Mouse (Mus musculus) forebrain, embryonic 12.5 days (tissue): ENCODE data around the gene Frmd4a. TPM values are rescaled to one million over a fixed set of nuclear protein-coding genes. Genes with fewer than 3 reads are reported as not detected.

Experiments used
- ATAC-seq: fragments of 200-750 bp; cut with Nextera tagmentation; 2 replicates; pipeline ENCODE4 v1.8.0; 2017; ENCODE audit warnings: moderate TSS enrichment; ENCODE audit not compliant: low FRiP score
- H3K27ac ChIP-seq: fragments of 300-500 bp; sonication (generic); 2 replicates; pipeline ENCODE4 v1.5.1; 2016; ENCODE audit warnings: mild to moderate bottlenecking
- H3K27me3 ChIP-seq: fragments of 300-500 bp; sonication (generic); 2 replicates; pipeline ENCODE4 v1.6.1; 2016; ENCODE audit warnings: mild to moderate bottlenecking
- H3K36me3 ChIP-seq: fragments of 300-500 bp; sonication (generic); replicated peaks from 2 replicates; pipeline ENCODE4 v1.6.1; 2016; ENCODE audit warnings: mild to moderate bottlenecking
- H3K4me1 ChIP-seq: fragments of 300-500 bp; sonication (generic); 2 replicates; pipeline ENCODE4 v1.6.1; 2016
- H3K4me2 ChIP-seq: fragments of 300-500 bp; sonication (generic); 2 replicates; pipeline ENCODE4 v1.6.1; 2016; ENCODE audit warnings: mild to moderate bottlenecking, moderate library complexity
- H3K4me3 ChIP-seq: fragments of 300-500 bp; sonication (generic); replicated peaks from 2 replicates; pipeline ENCODE4 v1.5.1; 2016; ENCODE audit warnings: mild to moderate bottlenecking
- H3K9ac ChIP-seq: fragments of 300-500 bp; sonication (generic); 2 replicates; pipeline ENCODE4 v1.6.1; 2016; ENCODE audit warnings: mild to moderate bottlenecking
- H3K9me3 ChIP-seq: fragments of 300-500 bp; sonication (generic); 2 replicates; pipeline ENCODE4 v1.6.1; 2016
- WGBS: fragments of 180-500 bp; shearing (Covaris S2); methylation state at CpG from one replicate; pipeline ENCODE4 v1.1.7; 2016; 5-methylcytosine and 5-hydroxymethylcytosine counted together
- polyA plus RNA-seq: library from polyadenylated mRNA; unstranded; fragments of >200 nt; fragmentation: Nextera tagmentation; extraction: Ambion mirVana; gene quantifications from 2 replicates; pipeline ENCODE4 v1.2.1, GENCODE M21; 2016

Frmd4a gene
- polyA plus RNA-seq, 1 experiment from 2014 or later, result 51.3 TPM

- Histone ChIP-seq H3K9ac (no peak overlapping the region), H3K36me3 (peaks cover 95% of the 10 kb centered on the region), H3K27ac (no peak overlapping the region), H3K4me1 (no peaks in the 10 kb centered on the region), H3K9me3 (no peaks in the 10 kb centered on the region), H3K27me3 (no peaks in the 10 kb centered on the region), H3K4me2 (no peak overlapping the region), H3K4me3 (no peak overlapping the region)
- no peak for ATAC-seq
- WGBS, result 91% methylated on average over 7 of the region's 7 CpGs
These were observed 558.5 kb downstream of the Frmd4a start for GRCm38 (mm10) chr2:4575975-4576374.

DNA sequence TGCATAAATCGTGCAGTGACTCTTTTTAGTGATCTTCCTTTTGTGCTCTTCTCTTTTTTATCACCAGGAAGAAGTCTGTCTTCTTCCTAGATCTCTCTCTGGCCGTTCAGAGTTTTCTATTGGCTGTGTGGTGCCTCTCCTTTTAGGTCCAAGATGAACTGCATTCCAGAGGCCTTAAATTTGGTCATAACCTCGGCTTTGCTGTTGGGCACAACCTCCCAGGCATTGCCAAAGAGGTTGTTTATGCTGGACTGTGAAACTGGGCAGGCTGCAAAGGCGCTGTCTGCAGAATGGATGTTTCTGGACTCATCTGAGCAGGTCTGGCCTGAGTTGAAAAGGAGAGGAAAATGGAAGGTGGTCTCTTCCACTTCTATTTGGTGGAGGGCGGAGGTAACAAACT is 560.8 kb downstream of the Frmd4a start:
- Histone ChIP-seq H3K4me2 (no peak overlapping the region), H3K4me3 (no peak overlapping the region), H3K36me3 (peaks cover 89% of the 10 kb centered on the region), H3K27me3 (no peaks in the 10 kb centered on the region), H3K4me1 (no peaks in the 10 kb centered on the region), H3K9ac (no peak overlapping the region), H3K9me3 (no peaks in the 10 kb centered on the region), H3K27ac (no peak overlapping the region)
- no peak for ATAC-seq
- WGBS, result 91% methylated on average over 5 of the region's 5 CpGs

DNA sequence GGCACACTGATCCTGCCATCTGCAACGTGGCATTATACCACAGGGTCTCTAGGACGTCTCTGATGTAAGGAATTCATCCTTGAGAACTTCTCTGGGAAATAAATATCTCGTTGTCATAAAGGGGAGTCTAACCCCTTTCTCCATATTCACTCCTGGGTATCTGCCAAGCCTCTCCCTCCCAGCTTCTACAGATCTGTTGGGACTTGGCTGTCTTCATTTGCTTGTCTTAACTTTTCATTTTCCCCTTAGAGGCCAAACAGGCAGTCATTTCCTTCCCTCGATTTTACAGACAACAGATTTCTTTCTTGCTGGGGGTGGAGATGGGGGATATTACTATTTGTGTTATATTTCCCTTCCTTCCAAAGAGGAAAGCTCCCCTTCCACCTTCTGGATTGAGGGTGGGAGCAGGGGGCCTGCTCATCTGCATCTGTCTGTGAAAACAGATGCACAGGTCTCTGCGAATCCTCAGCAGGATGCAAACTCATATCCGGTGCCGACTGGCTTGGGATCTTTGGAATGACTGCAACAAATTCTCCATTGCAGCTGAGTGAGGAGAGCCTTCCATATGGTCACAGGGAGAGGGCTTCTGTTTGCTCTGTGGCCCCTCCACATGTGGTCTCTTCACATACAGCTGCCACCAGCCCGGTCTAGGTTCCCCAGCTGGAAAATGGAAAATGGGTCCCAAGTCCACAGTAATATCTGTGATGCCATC is 562.0 kb downstream of the Frmd4a start:
- Histone ChIP-seq H3K4me3 (no peak overlapping the region), H3K9me3 (no peaks in the 10 kb centered on the region), H3K4me2 (no peak overlapping the region), H3K4me1 (no peaks in the 10 kb centered on the region), H3K36me3 (peaks cover 77% of the 10 kb centered on the region), H3K27me3 (no peaks in the 10 kb centered on the region), H3K9ac (no peak overlapping the region), H3K27ac (no peak overlapping the region)
- ATAC-seq, result no peak
- 93% methylated on average over 8 of the region's 8 CpGs for WGBS

DNA sequence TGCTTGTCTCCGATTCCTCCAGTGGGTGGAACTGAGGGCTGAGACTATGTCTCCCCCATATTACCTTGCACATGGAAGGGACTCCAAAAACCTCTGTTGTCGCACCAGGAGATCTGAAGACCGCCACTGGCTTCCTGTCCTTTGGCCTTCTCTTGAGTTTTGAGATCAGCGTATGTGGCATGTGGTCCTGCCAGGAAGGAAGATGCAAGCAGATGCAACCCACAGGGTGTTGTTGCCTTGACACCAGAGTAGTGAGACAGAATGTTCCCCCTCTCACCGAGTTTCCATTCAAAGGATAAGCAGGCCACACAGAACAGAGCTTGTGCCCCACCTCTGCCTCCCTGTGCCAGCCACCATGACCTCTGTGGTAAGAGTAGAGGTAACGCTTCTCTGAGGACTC is 563.1 kb downstream of the Frmd4a start:
- no peaks in the 10 kb centered on the region for H3K4me1 ChIP-seq
- no peaks in the 10 kb centered on the region for H3K27me3 ChIP-seq
- H3K27ac ChIP-seq, result no peak overlapping the region
- no peaks in the 10 kb centered on the region for H3K9me3 ChIP-seq
- ATAC-seq, result no peak
- 83% methylated on average over 6 of the region's 6 CpGs for WGBS
- peaks cover 65% of the 10 kb centered on the region for H3K36me3 ChIP-seq
- H3K4me2 ChIP-seq, result no peak overlapping the region
- no peak overlapping the region for H3K9ac ChIP-seq
- H3K4me3 ChIP-seq, result no peak overlapping the region

GRCm38 (mm10) chr2:4582930-4583329 is 565.4 kb downstream of the Frmd4a start:
- Histone ChIP-seq H3K9me3 (no peaks in the 10 kb centered on the region), H3K36me3 (peaks cover 63% of the 10 kb centered on the region), H3K9ac (no peak overlapping the region), H3K27me3 (no peaks in the 10 kb centered on the region), H3K27ac (no peak overlapping the region), H3K4me2 (no peak overlapping the region), H3K4me3 (no peak overlapping the region), H3K4me1 (peaks cover 5% of the 10 kb centered on the region; the same call in 1 of the 2 replicates)
- WGBS, result 84% methylated on average over 2 of the region's 2 CpGs
- no peak for ATAC-seq

DNA sequence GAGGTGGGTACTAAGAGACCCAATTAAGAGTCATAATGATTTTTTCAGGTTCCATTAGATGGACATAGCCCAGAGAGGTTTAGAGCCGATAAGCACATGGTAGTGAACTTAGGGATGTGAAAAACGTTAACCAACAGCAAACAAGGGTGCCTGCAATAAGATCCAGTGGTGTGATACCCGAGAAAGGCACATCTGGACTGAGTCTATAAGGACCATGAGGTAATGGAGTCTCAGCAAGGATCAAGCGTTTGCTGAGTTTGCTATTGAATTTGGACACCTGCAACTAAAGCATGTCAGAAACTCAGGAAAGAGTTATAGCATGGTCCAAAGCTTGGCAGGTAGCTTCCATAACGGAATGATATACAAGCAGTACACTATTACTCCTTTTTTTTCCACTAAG is 566.7 kb downstream of the Frmd4a start:
- peaks cover 66% of the 10 kb centered on the region for H3K36me3 ChIP-seq

DNA sequence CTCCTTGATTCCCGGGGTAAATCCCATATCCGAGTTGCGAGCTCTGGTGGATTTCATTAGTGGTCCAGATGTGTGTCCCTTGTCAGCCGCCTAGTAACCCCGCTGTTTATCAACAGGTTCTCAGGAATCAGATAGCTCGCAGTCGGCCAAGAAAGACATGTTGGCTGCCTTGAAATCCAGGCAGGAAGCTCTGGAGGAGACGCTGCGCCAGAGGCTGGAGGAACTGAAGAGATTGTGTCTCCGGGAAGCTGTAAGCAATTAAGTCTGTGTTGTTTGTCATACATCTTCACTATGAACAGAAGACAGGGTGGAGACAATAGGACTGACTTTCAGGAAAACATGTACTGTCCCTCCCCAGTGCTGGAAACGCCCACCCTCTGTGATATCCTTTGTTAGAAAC is 568.7 kb downstream of the Frmd4a start:
- no peak overlapping the region for H3K27ac ChIP-seq
- H3K27me3 ChIP-seq, result no peaks in the 10 kb centered on the region
- H3K36me3 ChIP-seq, result peaks cover 63% of the 10 kb centered on the region
- peaks cover 5% of the 10 kb centered on the region; the same call in 1 of the 2 replicates for H3K4me1 ChIP-seq
- ATAC-seq, result no peak
- 80% methylated on average over 11 of the region's 11 CpGs for WGBS
- H3K9ac ChIP-seq, result no peak overlapping the region
- no peaks in the 10 kb centered on the region for H3K9me3 ChIP-seq
- H3K4me2 ChIP-seq, result no peak overlapping the region
- H3K4me3 ChIP-seq, result no peak overlapping the region

More for the DNA sequence above, 566.7 kb downstream of the Frmd4a start:
- ATAC-seq, result no peak
- H3K27ac ChIP-seq, result no peak overlapping the region
- no peaks in the 10 kb centered on the region for H3K27me3 ChIP-seq
- peaks cover 5% of the 10 kb centered on the region; the same call in 1 of the 2 replicates for H3K4me1 ChIP-seq
- WGBS, result 77% methylated on average over 5 of the region's 5 CpGs
- H3K9ac ChIP-seq, result no peak overlapping the region
- H3K4me3 ChIP-seq, result no peak overlapping the region
- no peaks in the 10 kb centered on the region for H3K9me3 ChIP-seq
- no peak overlapping the region for H3K4me2 ChIP-seq

DNA sequence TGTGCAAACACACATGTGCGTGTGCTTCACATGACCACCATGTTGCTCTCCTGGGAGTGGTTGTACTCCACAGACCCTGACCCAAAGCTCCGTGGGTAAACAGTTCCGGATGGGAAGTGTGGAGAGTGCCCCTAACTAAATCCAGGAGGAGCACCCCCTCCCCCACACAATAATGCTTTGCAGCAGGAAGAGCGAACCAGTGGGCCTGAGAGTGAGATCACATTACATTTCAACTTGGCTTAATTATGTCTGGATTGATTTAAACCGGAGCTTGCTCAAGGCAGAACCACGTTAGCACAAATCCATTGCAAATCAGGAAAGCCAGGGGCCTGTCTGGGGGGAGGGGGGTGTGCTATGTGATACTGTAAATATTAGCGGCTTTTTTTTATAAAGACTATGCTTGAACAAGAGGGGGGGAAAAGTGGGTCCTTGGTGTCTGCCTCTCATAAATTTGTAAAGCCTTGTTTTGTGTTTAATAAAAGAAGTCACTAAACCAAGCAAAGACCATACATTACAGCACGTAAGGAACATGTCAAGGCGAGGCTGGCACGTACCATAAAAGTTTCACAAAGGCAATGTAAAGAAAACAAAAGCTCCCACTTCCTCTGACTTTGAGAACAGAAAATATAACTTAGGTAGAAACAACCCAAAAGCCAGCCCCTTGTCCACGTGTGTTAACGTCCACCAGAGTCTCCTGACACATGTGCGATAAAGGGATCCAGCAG is 570.3 kb downstream of the Frmd4a start:
- no peak for ATAC-seq
- H3K27ac ChIP-seq, result no peak overlapping the region

GRCm38 (mm10) chr2:4591647-4592046 is 574.1 kb downstream of the Frmd4a start:
- H3K27ac ChIP-seq, result no peak overlapping the region
- no peaks in the 10 kb centered on the region for H3K27me3 ChIP-seq
- H3K4me1 ChIP-seq, result peaks cover 5% of the 10 kb centered on the region; the same call in 1 of the 2 replicates
- no peak for ATAC-seq
- H3K36me3 ChIP-seq, result peaks cover 94% of the 10 kb centered on the region
- H3K9ac ChIP-seq, result no peak overlapping the region
- WGBS, result 85% methylated on average over 3 of the region's 3 CpGs
- no peak overlapping the region for H3K4me3 ChIP-seq
- no peak overlapping the region for H3K4me2 ChIP-seq
- H3K9me3 ChIP-seq, result no peaks in the 10 kb centered on the region

More for the DNA sequence above, 570.3 kb downstream of the Frmd4a start:
- Histone ChIP-seq H3K9ac (no peak overlapping the region), H3K9me3 (no peaks in the 10 kb centered on the region), H3K27me3 (no peaks in the 10 kb centered on the region), H3K4me3 (no peak overlapping the region), H3K4me2 (no peak overlapping the region), H3K4me1 (peaks cover 5% of the 10 kb centered on the region; the same call in 1 of the 2 replicates), H3K36me3 (peaks cover 67% of the 10 kb centered on the region)
- WGBS, result 72% methylated on average over 13 of the region's 13 CpGs

- Histone ChIP-seq H3K4me1 (no peaks in the 10 kb centered on the region), H3K4me2 (no peak overlapping the region), H3K36me3 (peaks cover 94% of the 10 kb centered on the region), H3K27me3 (no peaks in the 10 kb centered on the region), H3K9ac (no peak overlapping the region), H3K9me3 (no peaks in the 10 kb centered on the region), H3K27ac (no peak overlapping the region), H3K4me3 (no peak overlapping the region)
- ATAC-seq, result no peak
- WGBS, result 92% methylated on average over 7 of the region's 7 CpGs
These were observed 575.1 kb downstream of the Frmd4a start for GRCm38 (mm10) chr2:4592666-4593065.

DNA sequence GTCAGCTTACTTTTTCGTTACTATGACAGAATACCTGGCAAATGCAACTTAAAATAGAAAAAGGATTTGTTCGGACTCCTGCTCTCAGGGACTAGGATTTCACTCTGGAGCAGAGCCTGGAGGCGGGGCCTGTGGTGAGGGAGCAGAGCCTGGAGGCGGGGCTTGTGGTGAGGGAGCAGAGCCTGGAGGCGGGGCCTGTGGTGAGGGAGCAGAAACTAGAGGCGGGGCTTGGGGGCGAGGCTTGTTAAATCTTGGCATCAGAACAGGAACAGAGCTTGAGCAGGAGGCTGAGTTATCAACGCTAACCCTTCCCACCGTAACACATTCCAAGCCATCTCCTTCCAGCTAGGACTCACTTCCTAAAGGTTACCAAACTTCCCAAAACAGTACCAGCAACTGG is 575.9 kb downstream of the Frmd4a start:
- H3K4me3 ChIP-seq, result no peak overlapping the region
- WGBS, result 30% methylated on average over 9 of the region's 9 CpGs
- H3K9ac ChIP-seq, result no peak overlapping the region
- no peak overlapping the region for H3K27ac ChIP-seq
- peaks cover 92% of the 10 kb centered on the region for H3K36me3 ChIP-seq
- ATAC-seq, result peak; percentile 57; the same call in 1 of the 2 replicates
- no peaks in the 10 kb centered on the region for H3K4me1 ChIP-seq
- H3K9me3 ChIP-seq, result no peaks in the 10 kb centered on the region
- H3K4me2 ChIP-seq, result no peak overlapping the region
- H3K27me3 ChIP-seq, result no peaks in the 10 kb centered on the region

GRCm38 (mm10) chr2:4593878-4594387 is 576.4 kb downstream of the Frmd4a start:
- 89% methylated on average over 3 of the region's 3 CpGs for WGBS
- Histone ChIP-seq H3K9me3 (no peaks in the 10 kb centered on the region), H3K4me1 (no peaks in the 10 kb centered on the region), H3K4me2 (no peak overlapping the region), H3K36me3 (peaks cover 92% of the 10 kb centered on the region), H3K4me3 (no peak overlapping the region), H3K9ac (no peak overlapping the region), H3K27ac (no peak overlapping the region), H3K27me3 (no peaks in the 10 kb centered on the region)
- ATAC-seq, result no peak
